Mouse (Mus musculus): ENCODE results near the gene Glul. TPM values are rescaled to one million over a fixed set of nuclear protein-coding genes. Genes with fewer than 3 reads are reported as not detected.

The Glul gene
- total RNA-seq, 2 experiments from 2014 or later: 611 to 674 TPM

Small RNA genes within 50 kb of the gene (microRNA-seq; reads per million reads assigned to microRNA genes)
- 24.9 to 26.7 reads per million in 2 experiments for gene Mir8114 (ENCODE audit: borderline number of aligned reads in 2 of 2)

Other genes with a start within 250 kb of the Glul start
- gene Rgs8, start 246.9 kb upstream of the Glul start, total RNA-seq (2021): not detected
- 1 to 10 TPM; 1.5 to 2.6 TPM for gene Rgs16, start 159.6 kb upstream of the Glul start, total RNA-seq (2021)
- 1 to 10 TPM; 4.8 to 6.5 TPM for gene Rnasel, start 150.5 kb upstream of the Glul start, total RNA-seq (2021)
- not detected for gene Rgsl1, start 55.8 kb upstream of the Glul start, total RNA-seq (2021)
- not detected for gene Teddm1b, start 25.6 kb upstream of the Glul start, total RNA-seq (2021)
- not detected for gene Teddm1a, start 8.2 kb upstream of the Glul start, total RNA-seq (2021)
- 1 to 10 TPM in 1 of 2 experiments, under 1 TPM in 1; 0.78 to 1.1 TPM for gene Teddm2, start 284 bp downstream of the Glul start, total RNA-seq (2021)

Measured in heart, postnatal 36 days (tissue).